Mouse (Mus musculus) liver, postnatal 0 days (tissue): ENCODE data around the gene Myo1c. TPM values are rescaled to one million over a fixed set of nuclear protein-coding genes. Genes with fewer than 3 reads are reported as not detected.
A peak's percentile ranks its signal among the peaks of the same experiment; 100 is the strongest.

Experiments used
- ATAC-seq: fragments of 200-750 bp; cut with Nextera tagmentation; 2 replicates; pipeline ENCODE4 v1.8.0; 2017; ENCODE audit warnings: mild to moderate bottlenecking, moderate library complexity
- DNase-seq: peaks from one replicate; pipeline ENCODE4 v3.0.0-alpha.2; 2016
- H3K27ac ChIP-seq: fragments of 300-500 bp; sonication (generic); 2 replicates; pipeline ENCODE4 v1.5.1; 2014; ENCODE audit warnings: antibody characterized with exemption, moderate library complexity, mild to moderate bottlenecking, low read depth
- H3K27me3 ChIP-seq: fragments of 300-500 bp; sonication (generic); 2 replicates; pipeline ENCODE4 v1.6.1; 2014; ENCODE audit warnings: low read length, control low read depth, mixed read lengths; ENCODE audit not compliant: insufficient read depth
- H3K36me3 ChIP-seq: fragments of 300-500 bp; sonication (generic); replicated peaks from 2 replicates; pipeline ENCODE4 v1.6.1; 2014; ENCODE audit warnings: mild to moderate bottlenecking, control low read depth, low read length, moderate library complexity, mixed read lengths; ENCODE audit not compliant: insufficient read depth
- H3K4me1 ChIP-seq: fragments of 300-500 bp; sonication (generic); 2 replicates; pipeline ENCODE4 v1.6.1; 2014; ENCODE audit warnings: antibody characterized with exemption, mild to moderate bottlenecking, control low read depth; ENCODE audit not compliant: insufficient read depth
- H3K4me2 ChIP-seq: fragments of 300-500 bp; sonication (generic); 2 replicates; pipeline ENCODE4 v1.6.1; 2014; ENCODE audit warnings: low read depth, mild to moderate bottlenecking, low read length, moderate library complexity, mixed read lengths
- H3K4me3 ChIP-seq: fragments of 300-500 bp; sonication (generic); 2 replicates; pipeline ENCODE4 v1.5.1; 2014; ENCODE audit warnings: low read depth, low read length
- H3K9ac ChIP-seq: fragments of 300-500 bp; sonication (generic); replicated peaks from 2 replicates; pipeline ENCODE4 v1.6.1; 2014; ENCODE audit warnings: mild to moderate bottlenecking, moderate library complexity
- H3K9me3 ChIP-seq: fragments of 300-500 bp; sonication (generic); 2 replicates; pipeline ENCODE4 v1.6.1; 2016; ENCODE audit warnings: mild to moderate bottlenecking, control low read depth, low read length, mixed read lengths
- CTCF ChIP-seq: sonication (generic); IDR thresholded peaks from 2 replicates; pipeline ENCODE4 v1.5.1; 2016; ENCODE audit warnings: antibody characterized with exemption, low read depth
- EP300 ChIP-seq: IDR thresholded peaks from 2 replicates; pipeline ENCODE4 v1.6.1; 2016; ENCODE audit warnings: antibody characterized with exemption, low read depth, mild to moderate bottlenecking
- WGBS: fragments of 180-500 bp; shearing (Covaris S2); extraction: QIAGEN DNeasy Blood & Tissue Kit; methylation state at CpG from one replicate; pipeline ENCODE4 v1.1.7; 2014; ENCODE audit not compliant: insufficient replicate concordance; 5-methylcytosine and 5-hydroxymethylcytosine counted together
- polyA plus RNA-seq: library from polyadenylated mRNA; unstranded; fragments of >200 nt; fragmentation: Nextera tagmentation; extraction: Ambion mirVana; gene quantifications from 2 replicates; pipeline ENCODE4 v1.2.1, GENCODE M21; 2015

Myo1c gene
- polyA plus RNA-seq, 1 experiment from 2014 or later, result 22.4 TPM

GRCm38 (mm10) chr11:75656621-75657590 is 6.6 kb downstream of the Myo1c start:
- Histone ChIP-seq H3K4me2 (peak overlapping the region; percentile 99), H3K27me3 (no peaks in the 10 kb centered on the region), H3K4me1 (peaks cover 57% of the 10 kb centered on the region), H3K36me3 (peaks cover 42% of the 10 kb centered on the region), H3K4me3 (peak overlapping the region; percentile 76), H3K9ac (peak overlapping the region; percentile 90), H3K9me3 (no peaks in the 10 kb centered on the region), H3K27ac (peak overlapping the region; percentile 96)
- TF ChIP-seq EP300 (no peak), CTCF (no peak)
- DNase-seq (peak; percentile 50), ATAC-seq (no peak)
- 62% methylated on average over 18 of the region's 20 CpGs for WGBS

DNA sequence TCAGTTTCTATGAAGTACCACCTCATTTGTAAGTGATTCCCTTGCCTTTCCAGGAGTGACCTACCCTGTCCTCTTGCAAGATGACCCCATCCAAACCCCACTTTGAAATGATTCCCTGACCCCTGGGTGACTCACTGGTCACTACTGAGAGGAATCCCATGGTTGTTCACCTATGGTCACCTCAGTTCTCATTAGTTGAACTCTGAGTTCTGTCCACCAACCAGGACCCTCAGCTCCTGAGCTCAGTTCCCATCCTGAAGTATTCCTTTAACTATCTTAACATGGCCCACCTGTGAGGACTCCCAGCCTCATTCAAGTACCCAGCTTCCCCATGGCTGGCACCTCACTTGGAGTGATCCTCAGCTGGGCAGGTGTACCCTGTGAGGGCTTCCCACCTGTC is 7.5 kb downstream of the Myo1c start:
- DNase-seq, result no peak
- Histone ChIP-seq H3K9me3 (no peaks in the 10 kb centered on the region), H3K36me3 (peaks cover 51% of the 10 kb centered on the region), H3K9ac (no peak overlapping the region), H3K27ac (no peak overlapping the region), H3K27me3 (no peaks in the 10 kb centered on the region), H3K4me2 (no peak overlapping the region), H3K4me1 (peaks cover 50% of the 10 kb centered on the region), H3K4me3 (no peak overlapping the region)
- TF ChIP-seq EP300 (no peak), CTCF (no peak)
- ATAC-seq, result no peak

GRCm38 (mm10) chr11:75658311-75658710 is 8.0 kb downstream of the Myo1c start:
- Histone ChIP-seq H3K4me2 (no peak overlapping the region), H3K9ac (no peak overlapping the region), H3K4me1 (peaks cover 45% of the 10 kb centered on the region), H3K27ac (no peak overlapping the region), H3K9me3 (no peaks in the 10 kb centered on the region), H3K4me3 (no peak overlapping the region), H3K36me3 (peaks cover 53% of the 10 kb centered on the region), H3K27me3 (no peaks in the 10 kb centered on the region)
- no peak for ATAC-seq
- 92% methylated on average over 13 of the region's 13 CpGs for WGBS
- TF ChIP-seq EP300, result no peak
- no peak for TF ChIP-seq CTCF
- DNase-seq, result no peak

DNA sequence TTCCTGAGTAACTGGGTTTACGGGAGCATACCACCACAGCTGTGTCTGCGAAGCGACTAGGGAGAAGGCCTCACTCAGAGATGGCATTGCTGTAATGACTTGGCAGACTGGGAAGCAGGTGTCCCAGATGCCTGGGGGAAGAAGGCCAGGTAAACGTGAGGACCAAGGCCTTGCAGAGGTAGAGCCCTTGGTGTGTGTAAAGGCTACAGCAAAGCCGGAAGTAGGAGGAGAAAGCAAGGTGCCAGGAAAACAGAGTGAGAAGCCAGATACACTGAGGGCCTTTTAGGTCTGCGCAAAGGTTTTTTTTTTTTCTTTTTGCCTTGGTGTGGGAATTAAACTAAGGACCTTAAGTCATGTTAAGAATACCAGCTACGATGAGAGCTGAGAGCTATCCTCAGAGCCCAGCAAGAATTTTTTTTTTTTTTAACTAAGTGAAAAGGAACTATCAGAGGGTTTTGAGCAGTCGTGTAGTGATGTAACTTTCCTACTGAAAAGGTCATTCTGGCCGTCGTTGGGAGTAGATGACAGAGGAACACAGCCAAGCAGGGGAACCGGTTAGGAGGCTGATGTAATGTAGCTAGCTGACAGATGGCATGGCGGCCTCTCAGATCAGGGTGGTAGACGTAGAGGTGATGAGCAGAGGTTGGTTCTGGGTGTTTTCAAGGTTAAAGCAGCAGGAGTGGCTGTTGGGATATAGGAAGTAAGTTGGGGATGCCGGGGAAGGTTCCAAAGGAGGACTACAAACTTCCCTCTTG is 8.9 kb downstream of the Myo1c start:
- H3K4me1 ChIP-seq, result peaks cover 42% of the 10 kb centered on the region
- DNase-seq, result no peak
- peaks cover 53% of the 10 kb centered on the region for H3K36me3 ChIP-seq
- WGBS, result 67% methylated on average over 14 of the region's 14 CpGs
- no peak for ATAC-seq
- H3K9me3 ChIP-seq, result no peaks in the 10 kb centered on the region
- no peak overlapping the region for H3K4me2 ChIP-seq
- no peaks in the 10 kb centered on the region for H3K27me3 ChIP-seq
- H3K9ac ChIP-seq, result no peak overlapping the region
- TF ChIP-seq EP300 (no peak), CTCF (no peak)
- peak overlapping the region; percentile 40; the same call in 1 of the 2 replicates for H3K27ac ChIP-seq
- H3K4me3 ChIP-seq, result no peak overlapping the region

GRCm38 (mm10) chr11:75660081-75660590 is 9.8 kb downstream of the Myo1c start:
- ATAC-seq (no peak), DNase-seq (no peak)
- H3K27ac ChIP-seq, result no peak overlapping the region
- no peak overlapping the region for H3K4me2 ChIP-seq
- TF ChIP-seq EP300 (no peak), CTCF (no peak)
- WGBS, result 87% methylated on average over 12 of the region's 12 CpGs
- H3K4me1 ChIP-seq, result peaks cover 33% of the 10 kb centered on the region
- H3K4me3 ChIP-seq, result no peak overlapping the region
- no peaks in the 10 kb centered on the region for H3K9me3 ChIP-seq
- H3K36me3 ChIP-seq, result peaks cover 59% of the 10 kb centered on the region
- no peaks in the 10 kb centered on the region for H3K27me3 ChIP-seq
- no peak overlapping the region for H3K9ac ChIP-seq
